Mouse (Mus musculus) left cerebral cortex, postnatal 14 days (tissue): ENCODE results near the gene Trpm4. TPM values are rescaled to one million over a fixed set of nuclear protein-coding genes. Genes with fewer than 3 reads are reported as not detected.

Source experiments
- DNase-seq, 2 experiments: peaks; one replicate each; pipeline ENCODE4 v3.0.0; 2021 to 2022; ENCODE audit warnings: low spot score in 2 of 2, mixed read lengths in 1 of 2
- intact Hi-C: fragments of 180-260 bp; cut with DNase I; formaldehyde crosslinking; loops from one replicate; pipeline ENCODE4 v1.15.1; 2025
- total RNA-seq, 2 experiments: library from RNA; stranded (reverse); gene quantifications; 2 replicates each; pipeline ENCODE4 v1.2.3; 2021

Gene Trpm4
- total RNA-seq, 2 experiments from 2014 or later: 19.5 to 21.3 TPM

GRCm38 (mm10) chr7:45323069-45323468 is 10.5 kb downstream of the Trpm4 start:
- intact Hi-C loops: no loop called here

GRCm38 (mm10) chr7:45322245-45322644 is 11.3 kb downstream of the Trpm4 start:
- no peak for DNase-seq
- intact Hi-C loops: no loop called here

More at GRCm38 (mm10) chr7:45323069-45323468, 10.5 kb downstream of the Trpm4 start:
- no peak for DNase-seq

GRCm38 (mm10) chr7:45316536-45316935 is 17.0 kb downstream of the Trpm4 start:
- DNase-seq: no peak
- intact Hi-C loops: no loop called here

GRCm38 (mm10) chr7:45315182-45315701 is 18.3 kb downstream of the Trpm4 start:
- intact Hi-C loops: no loop called here
- no peak for DNase-seq

GRCm38 (mm10) chr7:45313495-45313894 is 20.1 kb downstream of the Trpm4 start:
- DNase-seq: no peak
- intact Hi-C loops: no loop called here

GRCm38 (mm10) chr7:45312686-45313453 is 20.7 kb downstream of the Trpm4 start:
- no peak for DNase-seq
- intact Hi-C loops: no loop called here

GRCm38 (mm10) chr7:45312023-45312422 is 21.6 kb downstream of the Trpm4 start:
- intact Hi-C loops: no loop called here
- DNase-seq: no peak

- no peak for DNase-seq
- intact Hi-C loops: loop anchor here (5.0 kb wide), 1 partner anchor 33 kb away; no protein-coding TSS in a partner anchor
These were observed 24.1 kb downstream of the Trpm4 start for GRCm38 (mm10) chr7:45309455-45309854.

GRCm38 (mm10) chr7:45308551-45309240 is 24.9 kb downstream of the Trpm4 start:
- intact Hi-C loops: loop anchor here (5.0 kb wide), 1 partner anchor 34 kb away; no protein-coding TSS in a partner anchor
- DNase-seq: no peak

- peak; percentile 67 to 75 for DNase-seq
- intact Hi-C loops: loop anchor here (5.0 kb wide), 1 partner anchor 37 kb away; no protein-coding TSS in a partner anchor
These were observed 28.3 kb downstream of the Trpm4 start for GRCm38 (mm10) chr7:45305275-45305674.

GRCm38 (mm10) chr7:45304869-45305268 is 28.7 kb downstream of the Trpm4 start:
- intact Hi-C loops: loop anchor here (5.0 kb wide), 2 partner anchors 37 to 62 kb away; partner anchors contain the start of gene Ppfia3

GRCm38 (mm10) chr7:45302626-45303025 is 31.0 kb downstream of the Trpm4 start:
- intact Hi-C loops: loop anchor here (5.0 kb wide), 1 partner anchor 65 kb away; the partner anchor contains the start of gene Ppfia3
- DNase-seq: no peak

More at GRCm38 (mm10) chr7:45304869-45305268, 28.7 kb downstream of the Trpm4 start:
- no peak for DNase-seq

GRCm38 (mm10) chr7:45300270-45300669 is 33.3 kb downstream of the Trpm4 start:
- DNase-seq: peak; percentile 84
- intact Hi-C loops: loop anchor here (5.0 kb wide), 1 partner anchor 67 kb away; the partner anchor contains the start of gene Ppfia3

- intact Hi-C loops: loop anchor here (2.0 to 10.0 kb wide), 4 partner anchors 68 to 215 kb away; partner anchors contain the start of genes Gfy, Ppfia3 and Slc17a7
- DNase-seq: peak; percentile 87 to 92
These were observed 33.8 kb downstream of the Trpm4 start for GRCm38 (mm10) chr7:45299752-45300151.

GRCm38 (mm10) chr7:45297563-45297962 is 36.0 kb downstream of the Trpm4 start:
- intact Hi-C loops: loop anchor here (5.0 to 10.0 kb wide), 2 partner anchors 120 to 213 kb away; partner anchors contain the start of gene Gfy
- DNase-seq: no peak

GRCm38 (mm10) chr7:45296626-45297025 is 37.0 kb downstream of the Trpm4 start:
- intact Hi-C loops: loop anchor here (5.0 to 10.0 kb wide), 2 partner anchors 119 to 212 kb away; partner anchors contain the start of gene Gfy
- no peak for DNase-seq

GRCm38 (mm10) chr7:45286486-45286885 is 47.1 kb downstream of the Trpm4 start:
- DNase-seq: no peak
- intact Hi-C loops: no loop called here

GRCm38 (mm10) chr7:45277136-45277760 is 56.3 kb downstream of the Trpm4 start, which contains the start of gene Slc6a21:
Gene Slc6a21 (plus strand): TSS chr7:45277513.
- intact Hi-C loops: no loop called here
- DNase-seq: peak; percentile 73 to 75

GRCm38 (mm10) chr7:45273672-45274071 is 59.9 kb downstream of the Trpm4 start:
- intact Hi-C loops: no loop called here
- DNase-seq: no peak
